Mouse (Mus musculus) ES-E14 (cell line): ENCODE data around the gene Rps10. TPM values are rescaled to one million over a fixed set of nuclear protein-coding genes. Genes with fewer than 3 reads are reported as not detected.
A peak's percentile ranks its signal among the peaks of the same experiment; 100 is the strongest.

Experiments used
- DNase-seq: peaks from one replicate; pipeline ENCODE4 v3.0.0-alpha.2; 2013; ENCODE audit warnings: low read depth, low spot score
- H3K27ac ChIP-seq: 2 replicates; pipeline ENCODE4 v1.5.1; 2012; ENCODE audit warnings: low read depth, mild to moderate bottlenecking, low read length, moderate library complexity, mixed read lengths; ENCODE audit not compliant: poor library complexity, insufficient read depth, severe bottlenecking
- H3K36me3 ChIP-seq: 2 replicates; pipeline ENCODE4 v1.6.1; 2012; ENCODE audit warnings: mild to moderate bottlenecking, low read length, moderate library complexity, mixed read lengths; ENCODE audit not compliant: control insufficient read depth, poor library complexity, insufficient read depth, severe bottlenecking
- H3K4me1 ChIP-seq, 2 experiments: fragments of 150-350 bp in 1 of 2; sonication (generic) in 1 of 2; 2 replicates each; pipeline ENCODE4 v1.6.1; 2012; ENCODE audit warnings: low read length in 2 of 2, mild to moderate bottlenecking in 1 of 2, mixed read lengths in 1 of 2; ENCODE audit not compliant: control insufficient read depth in 2 of 2, insufficient read depth in 2 of 2, poor library complexity in 1 of 2
- H3K4me3 ChIP-seq, 2 experiments: fragments of 150-350 bp in 1 of 2; sonication (generic) in 1 of 2; 2 replicates each; pipeline ENCODE4 v1.5.1; 2012; ENCODE audit warnings: low read length in 2 of 2, low read depth in 1 of 2, mild to moderate bottlenecking in 1 of 2, mixed read lengths in 1 of 2; ENCODE audit not compliant: insufficient read depth in 1 of 2, poor library complexity in 1 of 2, severe bottlenecking in 1 of 2
- H3K9ac ChIP-seq: 2 replicates; pipeline ENCODE4 v1.6.1; 2012; ENCODE audit warnings: low read depth, mild to moderate bottlenecking, low read length, mixed read lengths; ENCODE audit not compliant: poor library complexity, insufficient read depth, severe bottlenecking
- H3K9me3 ChIP-seq: fragments of 150-350 bp; sonication (generic); 2 replicates; pipeline ENCODE4 v1.6.1; 2012; ENCODE audit warnings: low read depth, mild to moderate bottlenecking, low read length; ENCODE audit not compliant: control insufficient read depth, insufficient read depth
- CHD2 ChIP-seq: IDR thresholded peaks from 2 replicates; pipeline ENCODE4 v1.6.1; 2014; ENCODE audit warnings: mild to moderate bottlenecking, low read depth, low read length, inconsistent platforms
- HCFC1 ChIP-seq: IDR thresholded peaks from 2 replicates; pipeline ENCODE4 v1.6.1; 2012; ENCODE audit warnings: low read length, inconsistent platforms, borderline replicate concordance; ENCODE audit not compliant: insufficient read depth
- MAFK ChIP-seq: IDR thresholded peaks from 2 replicates; pipeline ENCODE4 v1.6.1; 2014; ENCODE audit warnings: mild to moderate bottlenecking, low read depth, low read length, inconsistent platforms; ENCODE audit not compliant: insufficient read depth
- ZC3H11A ChIP-seq: IDR thresholded peaks from 2 replicates; pipeline ENCODE4 v1.6.1; 2012; ENCODE audit warnings: low read depth, mild to moderate bottlenecking, inconsistent platforms, low read length, borderline replicate concordance
- ZNF384 ChIP-seq: IDR thresholded peaks from 2 replicates; pipeline ENCODE4 v1.6.1; 2012; ENCODE audit warnings: low read depth, low read length, inconsistent platforms
- in situ Hi-C, 2 experiments: fragments of 600-800 bp; cut with MboI; formaldehyde crosslinking; loops; one replicate each; pipeline ENCODE4 v1.15.1; 2025; ENCODE audit warnings: low sequenced_read_pairs in 2 of 2, inconsistent platforms in 1 of 2; ENCODE audit not compliant: unreplicated experiment in 2 of 2
- total RNA-seq: library from RNA; depleted of rRNA; stranded (reverse); fragments of 300-350 nt; gene quantifications from 2 replicates; pipeline ENCODE4 v1.2.3, GENCODE M21; 2012

Rps10 gene
- total RNA-seq, 1 experiment = 1,842 TPM

DNA sequence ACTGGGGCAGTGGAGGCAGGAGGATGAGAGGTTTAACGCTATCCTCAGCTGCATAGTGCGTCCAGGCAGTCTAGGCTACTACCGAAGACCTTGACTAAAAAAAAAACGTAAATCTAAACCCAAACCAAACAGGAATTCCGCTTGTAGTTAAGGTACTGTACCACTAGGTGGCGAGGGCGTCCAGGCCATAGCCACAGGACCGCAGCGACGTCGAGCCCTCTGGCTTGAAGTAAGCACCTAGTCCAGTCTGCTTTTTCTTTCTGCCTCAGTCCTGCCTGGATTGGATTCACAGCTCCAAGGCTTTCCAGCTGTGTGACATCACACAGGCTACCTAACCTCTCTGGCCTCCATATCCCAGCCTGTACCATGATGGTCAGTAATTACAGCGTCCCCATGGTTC is 13.7 kb upstream of the Rps10 start:
- in situ Hi-C loops = no loop called here
- DNase-seq = no peak
- Histone ChIP-seq H3K36me3 (no peaks in the 10 kb centered on the region), H3K9me3 (no peaks in the 10 kb centered on the region), H3K4me1 (peaks cover 3 to 14% of the 10 kb centered on the region in 2 experiments; a peak in 1 of 4 replicates), H3K27ac (no peak overlapping the region), H3K9ac (no peak overlapping the region), H3K4me3 (no peak overlapping the region)
- peak; percentile 90 for TF ChIP-seq ZNF384
- peak; percentile 57; the same call in 1 of the 2 replicates for TF ChIP-seq ZC3H11A
- no peak for TF ChIP-seq HCFC1

- Histone ChIP-seq H3K4me3 (no peak overlapping the region), H3K4me1 (peaks cover 2 to 7% of the 10 kb centered on the region in 2 experiments; a peak in 1 of 4 replicates), H3K36me3 (no peaks in the 10 kb centered on the region), H3K9ac (no peak overlapping the region), H3K9me3 (no peaks in the 10 kb centered on the region), H3K27ac (no peak overlapping the region)
- TF ChIP-seq MAFK = no peak
- no peak for TF ChIP-seq ZC3H11A
- no peak for TF ChIP-seq CHD2
- TF ChIP-seq ZNF384 = no peak
- no peak for TF ChIP-seq HCFC1
- no peak for DNase-seq
- in situ Hi-C loops = no loop called here
Measured at GRCm38 (mm10) chr17:27645807-27646206, 9.3 kb upstream of the Rps10 start.

DNA sequence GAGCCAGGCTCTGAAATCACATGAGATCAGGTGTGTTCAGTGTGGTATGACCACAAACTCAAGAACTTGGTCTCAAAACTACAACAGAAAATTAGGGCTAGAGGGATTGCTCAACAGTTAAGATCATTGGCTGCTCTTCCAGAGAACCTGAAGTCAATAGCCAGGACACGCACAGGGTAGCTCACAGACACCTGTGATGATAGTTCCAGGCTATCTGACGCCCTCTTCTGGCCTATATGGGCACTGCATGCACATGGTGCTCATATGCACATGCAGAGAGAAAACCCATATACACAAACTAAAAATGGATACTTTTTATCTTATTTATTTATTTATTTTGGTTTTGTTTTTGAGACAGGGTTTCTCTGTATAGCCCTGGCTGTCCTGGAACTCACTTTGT is 8.1 kb upstream of the Rps10 start:
- H3K36me3 ChIP-seq = no peaks in the 10 kb centered on the region
- in situ Hi-C loops = no loop called here
- no peak overlapping the region for H3K9ac ChIP-seq
- TF ChIP-seq HCFC1 (no peak), MAFK (no peak), CHD2 (no peak), ZNF384 (no peak), ZC3H11A (no peak)
- no peak overlapping the region for H3K4me3 ChIP-seq
- no peaks in the 10 kb centered on the region for H3K9me3 ChIP-seq
- H3K4me1 ChIP-seq = peaks cover 2 to 7% of the 10 kb centered on the region in 2 experiments; a peak in 1 of 4 replicates
- DNase-seq = no peak
- no peak overlapping the region for H3K27ac ChIP-seq

- in situ Hi-C loops = no loop called here
- Histone ChIP-seq H3K4me1 (peaks cover 2 to 11% of the 10 kb centered on the region in 2 experiments; a peak in 1 of 4 replicates), H3K27ac (no peak overlapping the region), H3K36me3 (no peaks in the 10 kb centered on the region), H3K4me3 (no peak overlapping the region), H3K9me3 (no peaks in the 10 kb centered on the region), H3K9ac (no peak overlapping the region)
- DNase-seq = no peak
- no peak for TF ChIP-seq ZC3H11A
- no peak for TF ChIP-seq HCFC1
- TF ChIP-seq MAFK = no peak
- TF ChIP-seq CHD2 = no peak
- no peak for TF ChIP-seq ZNF384
Measured at GRCm38 (mm10) chr17:27643756-27644155, 7.3 kb upstream of the Rps10 start.

DNA sequence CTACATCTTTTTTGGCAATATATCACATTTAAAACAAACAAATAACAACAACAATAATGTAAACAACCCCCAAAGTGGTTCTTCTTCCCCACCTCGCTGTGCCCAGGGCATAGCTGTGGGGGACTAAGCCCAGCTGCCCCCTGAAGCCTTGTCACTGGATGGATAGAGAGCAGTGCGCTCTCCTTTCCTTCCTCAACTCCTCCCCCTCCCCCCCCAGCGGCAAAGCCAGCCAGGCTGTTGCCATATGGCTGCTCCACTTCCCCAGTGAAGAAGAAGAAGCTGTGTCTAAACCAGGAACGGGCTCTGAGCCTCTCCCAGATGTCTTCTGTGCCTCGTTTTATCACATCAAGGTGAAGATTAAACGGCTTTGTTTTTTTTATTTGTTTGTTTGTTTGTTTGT is 6.6 kb upstream of the Rps10 start:
- Histone ChIP-seq H3K27ac (no peak overlapping the region), H3K4me3 (no peak overlapping the region)

More for the DNA sequence above, 6.6 kb upstream of the Rps10 start:
- DNase-seq = no peak
- in situ Hi-C loops = no loop called here
- Histone ChIP-seq H3K9me3 (no peaks in the 10 kb centered on the region), H3K4me1 (peaks cover 2 to 11% of the 10 kb centered on the region in 2 experiments; a peak in 1 of 4 replicates), H3K36me3 (no peaks in the 10 kb centered on the region), H3K9ac (no peak overlapping the region)
- TF ChIP-seq ZNF384 = no peak
- no peak for TF ChIP-seq HCFC1
- TF ChIP-seq MAFK = no peak
- TF ChIP-seq ZC3H11A = no peak
- no peak for TF ChIP-seq CHD2
